Mouse (Mus musculus) lung, adult 18-20 months (tissue): ENCODE measurements around the gene Lrrc61.

ENCODE experiments used
- DNase-seq, 2 experiments: peaks; one replicate each; pipeline ENCODE4 v3.0.0; 2022; ENCODE audit warnings: mixed read lengths in 2 of 2

Gene Lrrc61

GRCm38 (mm10) chr6:48548314-48548713 is 6.3 kb upstream of the Lrrc61 start:
- DNase-seq = no peak

- DNase-seq = peak; percentile 27 to 36
Measured at GRCm38 (mm10) chr6:48552918-48553317, 1.7 kb upstream of the Lrrc61 start.

- DNase-seq = no peak
Measured at GRCm38 (mm10) chr6:48553819-48554218, 777 bp upstream of the Lrrc61 start.

GRCm38 (mm10) chr6:48555104-48555890 is 701 bp downstream of the Lrrc61 start:
- peak; percentile 66 to 83 for DNase-seq

GRCm38 (mm10) chr6:48555956-48556355 is 1.4 kb downstream of the Lrrc61 start:
- DNase-seq = no peak

- DNase-seq = no peak
Measured at GRCm38 (mm10) chr6:48565693-48566310, 11.2 kb downstream of the Lrrc61 start.

GRCm38 (mm10) chr6:48566312-48566711 is 11.7 kb downstream of the Lrrc61 start:
- DNase-seq = peak; percentile 50 to 53

- peak in 1 of 2 experiments; percentile 30 for DNase-seq
Measured at GRCm38 (mm10) chr6:48568036-48568984, 13.7 kb downstream of the Lrrc61 start.

GRCm38 (mm10) chr6:48569065-48569807 is 14.6 kb downstream of the Lrrc61 start:
- no peak for DNase-seq

- no peak for DNase-seq
Measured at GRCm38 (mm10) chr6:48572014-48572413, 17.4 kb downstream of the Lrrc61 start.

- DNase-seq = peak; percentile 59 to 62
Measured at GRCm38 (mm10) chr6:48572572-48573061, 18.0 kb downstream of the Lrrc61 start, which contains the start of gene Rarres2. TSS of gene Rarres2 (minus strand) at chr6:48572789.

- DNase-seq = peak in 1 of 2 experiments; percentile 52
Measured at GRCm38 (mm10) chr6:48573280-48573679, 18.7 kb downstream of the Lrrc61 start.

GRCm38 (mm10) chr6:48573981-48574380 is 19.4 kb downstream of the Lrrc61 start:
- no peak for DNase-seq

GRCm38 (mm10) chr6:48578736-48579135 is 24.1 kb downstream of the Lrrc61 start:
- DNase-seq = no peak

- DNase-seq = peak; percentile 38 to 51
Measured at GRCm38 (mm10) chr6:48579215-48579648, 24.6 kb downstream of the Lrrc61 start.

GRCm38 (mm10) chr6:48581257-48581656 is 26.7 kb downstream of the Lrrc61 start:
- DNase-seq = no peak

- DNase-seq = peak in 1 of 2 experiments; percentile 27
Measured at GRCm38 (mm10) chr6:48582037-48582436, 27.4 kb downstream of the Lrrc61 start.

- DNase-seq = no peak
Measured at GRCm38 (mm10) chr6:48589194-48589750, 34.7 kb downstream of the Lrrc61 start, which contains the start of gene Gm45021. TSS of gene Gm45021 (plus strand) at chr6:48589610.

- no peak for DNase-seq
Measured at GRCm38 (mm10) chr6:48591221-48591845, 36.7 kb downstream of the Lrrc61 start.

- no peak for DNase-seq
Measured at GRCm38 (mm10) chr6:48591871-48592270, 37.3 kb downstream of the Lrrc61 start.
